Mouse (Mus musculus) macrophage (primary cell): ENCODE measurements around the gene Iscu. TPM values are rescaled to one million over a fixed set of nuclear protein-coding genes. Genes with fewer than 3 reads are reported as not detected.
"Not testable (repeated sequence)": the region's sequence is repeated elsewhere in the genome, so short reads cannot be mapped to it uniquely, and the experiment has no call there.

Source experiments
- H3K27ac ChIP-seq: fragments of 350-480 bp; formaldehyde crosslinking; 2 replicates; pipeline ENCODE4 v1.9.0; 2021
- H3K36me3 ChIP-seq: fragments of 350-480 bp; formaldehyde crosslinking; 2 replicates; pipeline ENCODE4 v1.9.0; 2021; ENCODE audit errors: inconsistent target
- H3K4me3 ChIP-seq: fragments of 350-480 bp; formaldehyde crosslinking; 2 replicates; pipeline ENCODE4 v1.9.0; 2021; ENCODE audit errors: inconsistent target
- H3K79me2 ChIP-seq: fragments of 350-480 bp; formaldehyde crosslinking; 2 replicates; pipeline ENCODE4 v1.9.0; 2021; ENCODE audit errors: inconsistent target
- WGBS: methylation state at CpG from one replicate; pipeline ENCODE4 v1.1.7; 2026; ENCODE audit warnings: inconsistent platforms; ENCODE audit not compliant: missing documents; 5-methylcytosine and 5-hydroxymethylcytosine counted together
- polyA plus RNA-seq: library from polyadenylated mRNA; stranded (reverse); fragments of 250-400 nt; gene quantifications from 3 replicates; pipeline ENCODE4 v1.2.4, GENCODE M21; 2018; ENCODE audit warnings: inconsistent platforms

Gene Iscu
- polyA plus RNA-seq, 1 experiment from 2014 or later, result 106 TPM

DNA sequence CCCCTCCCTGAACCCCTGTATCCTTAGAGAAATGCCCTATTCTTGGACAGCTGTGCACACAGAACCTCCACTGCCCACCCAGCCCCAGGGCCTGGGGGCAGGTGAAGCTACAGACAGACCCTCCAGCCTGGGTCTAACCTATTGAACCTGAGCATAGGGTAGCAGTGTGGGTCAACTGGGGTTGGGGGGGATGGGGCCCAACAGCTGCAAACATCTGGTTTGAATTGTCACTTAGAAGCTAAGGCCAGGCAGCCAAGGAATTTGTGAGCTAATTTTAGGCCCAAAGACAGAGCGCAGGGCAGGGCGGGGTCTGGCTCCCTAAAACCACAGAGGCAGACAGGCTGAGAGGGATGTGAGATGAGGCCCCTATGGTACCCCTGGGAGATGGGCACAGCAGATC, 35.6 kb downstream of the Iscu start:
- H3K36me3 ChIP-seq, result no peaks in the 10 kb centered on the region

DNA sequence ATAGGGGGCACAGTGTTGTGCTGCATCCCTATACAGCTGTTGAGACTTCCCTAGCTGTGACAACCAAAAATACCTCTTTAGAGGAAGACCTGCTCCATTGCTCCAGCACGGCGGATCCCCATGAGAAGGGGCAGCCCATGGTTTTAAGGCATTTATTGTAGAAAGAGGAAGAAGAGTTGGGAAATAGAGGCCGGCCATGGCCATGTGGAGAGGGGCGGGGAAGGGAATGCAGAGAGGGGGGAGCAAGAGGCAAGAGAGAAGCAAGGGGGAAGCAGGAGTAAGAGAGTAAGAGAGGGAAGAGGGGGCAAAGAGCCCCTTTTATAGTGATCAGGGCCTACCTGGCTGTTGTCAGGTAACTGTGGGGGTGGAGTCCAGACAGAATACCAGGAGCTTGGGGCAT, 37.6 kb downstream of the Iscu start:
- WGBS, result 31% methylated on average over 4 of the region's 4 CpGs
- Histone ChIP-seq H3K4me3 (no peak overlapping the region), H3K36me3 (no peaks in the 10 kb centered on the region), H3K27ac (no peak overlapping the region), H3K79me2 (no peaks in the 10 kb centered on the region)

More for the DNA sequence above, 35.6 kb downstream of the Iscu start:
- no peak overlapping the region for H3K27ac ChIP-seq
- H3K79me2 ChIP-seq, result no peaks in the 10 kb centered on the region
- 79% methylated on average over 2 of the region's 2 CpGs for WGBS
- H3K4me3 ChIP-seq, result no peak overlapping the region

GRCm38 (mm10) chr5:113811824-113812420, 39.4 kb downstream of the Iscu start:
- not testable (repeated sequence) for H3K36me3 ChIP-seq, H3K4me3 ChIP-seq, H3K27ac ChIP-seq, H3K79me2 ChIP-seq
- WGBS, result 48% methylated on average over 3 of the region's 12 CpGs

DNA sequence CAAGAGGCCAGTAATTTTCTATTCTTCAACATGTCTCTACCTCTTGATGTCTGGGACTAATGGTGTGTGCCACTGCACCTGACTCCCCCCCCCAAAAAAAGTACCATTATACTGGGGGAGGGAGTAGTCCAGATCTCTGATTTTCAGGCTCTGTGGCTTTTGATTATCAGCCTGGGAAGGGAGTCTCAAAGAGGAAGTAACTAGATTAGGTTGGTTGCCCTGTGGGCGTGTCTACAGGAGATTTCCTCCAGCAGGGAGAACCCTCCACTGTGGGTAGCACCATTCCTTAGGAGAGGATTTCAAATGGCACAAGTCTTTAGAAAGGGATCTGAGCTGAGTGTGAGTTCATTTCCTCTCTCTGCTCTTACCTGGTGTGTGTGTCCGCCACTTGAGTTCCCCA, 40.1 kb downstream of the Iscu start:
- WGBS, result 50% methylated on average over 2 of the region's 2 CpGs
- Histone ChIP-seq H3K4me3 (no peak overlapping the region), H3K36me3 (no peaks in the 10 kb centered on the region; the same call in 1 of the 2 replicates), H3K27ac (no peak overlapping the region), H3K79me2 (no peaks in the 10 kb centered on the region)

GRCm38 (mm10) chr5:113813608-113814007, 41.1 kb downstream of the Iscu start:
- Histone ChIP-seq H3K27ac (no peak overlapping the region), H3K79me2 (no peaks in the 10 kb centered on the region), H3K36me3 (peaks cover 7% of the 10 kb centered on the region; the same call in 1 of the 2 replicates), H3K4me3 (no peak overlapping the region)
- WGBS, result 37% methylated on average over 9 of the region's 9 CpGs

DNA sequence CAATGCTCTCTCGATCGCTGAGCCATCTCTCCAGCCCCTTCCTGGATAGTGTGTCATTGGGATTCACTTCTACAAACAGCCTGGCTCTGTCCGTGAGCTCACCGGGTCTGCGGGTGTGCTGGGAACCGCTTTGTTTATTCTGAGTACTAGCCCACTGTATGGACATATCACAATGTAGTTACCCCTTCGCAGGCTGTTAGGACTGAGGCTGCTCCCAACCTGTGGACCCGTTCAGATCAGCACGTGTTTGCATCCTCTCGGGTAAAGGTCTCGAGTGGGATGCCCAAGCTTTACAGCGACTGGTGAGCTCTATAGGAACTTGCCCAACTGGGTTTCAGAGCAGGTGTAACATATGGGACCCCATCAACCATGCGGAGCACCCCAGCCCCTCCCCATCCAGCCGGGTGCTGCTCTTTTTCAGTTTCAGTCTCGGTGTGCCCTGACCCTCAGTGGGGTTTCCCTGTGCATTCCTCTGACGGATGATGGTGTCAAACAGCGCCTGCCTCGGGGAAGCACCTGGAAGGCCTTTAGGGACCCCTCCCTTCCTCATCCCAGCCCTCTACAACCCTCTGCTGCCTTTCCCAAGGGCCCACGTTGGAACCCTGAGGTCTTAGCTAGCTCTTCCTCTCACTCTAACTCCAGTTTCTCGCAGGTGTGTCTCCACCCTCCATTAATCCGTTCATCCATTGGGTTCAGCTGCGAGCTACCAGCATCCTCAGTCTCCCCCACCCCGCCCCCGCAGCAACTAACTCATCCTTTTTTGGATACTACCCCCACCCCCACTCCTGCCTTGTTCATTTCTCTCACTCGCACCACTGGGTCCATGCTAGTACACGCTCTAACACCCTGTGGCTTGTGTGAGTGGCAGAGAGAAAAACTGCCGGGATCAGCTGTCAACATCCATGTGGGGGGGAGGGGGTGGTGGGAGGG, 41.8 kb downstream of the Iscu start:
- Histone ChIP-seq H3K79me2 (no peaks in the 10 kb centered on the region), H3K27ac (no peak overlapping the region), H3K36me3 (peaks cover 15% of the 10 kb centered on the region; the same call in 1 of the 2 replicates), H3K4me3 (no peak overlapping the region)
- 59% methylated on average over 27 of the region's 27 CpGs for WGBS

GRCm38 (mm10) chr5:113815041-113815389, 42.5 kb downstream of the Iscu start:
- Histone ChIP-seq H3K36me3 (peaks cover 21% of the 10 kb centered on the region; the same call in 1 of the 2 replicates), H3K27ac (no peak overlapping the region), H3K4me3 (no peak overlapping the region), H3K79me2 (peaks cover 2% of the 10 kb centered on the region; the same call in 1 of the 2 replicates)
- WGBS, result 80% methylated on average over 11 of the region's 11 CpGs

DNA sequence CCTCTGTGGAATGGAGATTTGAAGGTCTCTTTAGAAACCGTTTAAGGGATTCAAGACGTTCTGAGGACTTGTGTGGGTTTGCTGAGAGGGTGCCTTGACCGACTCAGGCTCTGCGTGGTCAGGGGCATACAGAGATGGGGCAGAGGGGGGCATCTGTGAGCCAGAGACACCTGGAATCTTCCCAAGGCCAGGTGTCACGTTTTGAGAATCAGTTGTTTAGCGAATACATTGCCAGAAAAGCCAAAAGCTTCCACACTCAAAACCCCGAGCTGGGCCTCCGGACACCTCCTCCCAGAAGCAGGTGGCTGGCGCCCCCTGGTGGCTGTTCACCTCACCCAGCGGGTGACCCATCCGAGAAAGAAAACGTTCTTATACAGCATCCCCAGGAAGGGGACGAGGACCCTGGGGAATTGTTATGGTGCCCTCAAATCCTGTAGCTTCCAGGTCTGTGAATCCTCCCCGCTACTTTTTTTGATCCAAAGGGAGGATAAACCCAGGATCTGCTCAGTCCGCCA, 43.1 kb downstream of the Iscu start:
- Histone ChIP-seq H3K36me3 (peaks cover 24% of the 10 kb centered on the region; the same call in 1 of the 2 replicates), H3K4me3 (no peak overlapping the region), H3K27ac (no peak overlapping the region), H3K79me2 (peaks cover 9% of the 10 kb centered on the region; the same call in 1 of the 2 replicates)
- WGBS, result 20% methylated on average over 15 of the region's 15 CpGs

GRCm38 (mm10) chr5:113818572-113818971, 46.0 kb downstream of the Iscu start:
- Histone ChIP-seq H3K4me3 (no peak overlapping the region), H3K79me2 (peaks cover 36% of the 10 kb centered on the region), H3K27ac (no peak overlapping the region), H3K36me3 (peaks cover 36% of the 10 kb centered on the region)
- WGBS, result 92% methylated on average over 14 of the region's 14 CpGs

DNA sequence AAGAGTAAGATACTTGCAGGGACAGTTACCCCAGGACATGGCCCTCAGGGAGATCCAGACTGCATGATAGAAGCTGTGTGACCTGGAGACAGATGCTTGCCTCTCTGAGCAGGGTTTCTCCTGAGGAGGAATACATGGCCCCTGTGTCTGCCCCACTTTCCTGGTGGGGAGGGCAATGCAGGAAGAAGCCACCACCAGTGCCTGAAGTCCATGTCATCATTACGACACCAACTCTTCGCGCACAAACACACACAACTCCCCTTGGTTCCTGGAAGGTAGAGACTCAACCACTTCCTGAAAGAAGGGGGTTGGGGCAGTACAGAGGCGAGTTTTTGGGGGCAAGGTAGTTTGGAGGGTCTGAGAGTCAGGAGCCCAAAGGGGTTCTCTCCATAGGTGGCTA, 51.7 kb downstream of the Iscu start:
- Histone ChIP-seq H3K79me2 (peaks cover 92% of the 10 kb centered on the region), H3K4me3 (no peak overlapping the region), H3K27ac (no peak overlapping the region), H3K36me3 (peaks cover 49% of the 10 kb centered on the region)
- WGBS, result 29% methylated on average over 4 of the region's 4 CpGs

- no peak overlapping the region for H3K27ac ChIP-seq
- peaks cover 97% of the 10 kb centered on the region for H3K79me2 ChIP-seq
Measured at GRCm38 (mm10) chr5:113825558-113825957, 53.0 kb downstream of the Iscu start.

DNA sequence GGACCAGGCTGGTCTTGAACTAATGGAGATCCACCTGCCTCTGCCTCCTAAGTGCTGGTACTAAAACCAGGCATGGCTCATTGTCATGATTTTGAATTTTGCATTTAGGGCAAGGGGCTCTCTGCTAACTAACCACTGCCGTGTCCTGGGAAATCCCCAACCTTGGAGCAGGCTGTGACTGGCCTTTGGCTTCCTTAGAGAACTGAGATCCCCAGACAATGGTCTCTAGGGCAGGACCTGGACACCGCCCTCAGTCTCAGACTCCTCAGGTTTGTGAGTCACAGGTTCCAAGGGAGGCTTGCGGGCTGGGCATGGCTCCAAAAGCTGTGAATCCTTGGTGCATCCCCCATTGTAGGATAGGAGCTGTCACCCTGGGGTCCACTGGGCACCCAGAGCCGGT, 54.1 kb downstream of the Iscu start:
- Histone ChIP-seq H3K36me3 (peaks cover 38% of the 10 kb centered on the region), H3K79me2 (peaks cover 87% of the 10 kb centered on the region), H3K4me3 (no peak overlapping the region), H3K27ac (no peak overlapping the region)
- 83% methylated on average over 4 of the region's 4 CpGs for WGBS

More at GRCm38 (mm10) chr5:113825558-113825957, 53.0 kb downstream of the Iscu start:
- peaks cover 38% of the 10 kb centered on the region for H3K36me3 ChIP-seq
- no peak overlapping the region for H3K4me3 ChIP-seq
- 43% methylated on average over 5 of the region's 7 CpGs for WGBS
